Comparison of ENCODE assay signal across 30 mouse cellular contexts in genomic region chr8:35171536-35172310, GRCm38 (mm10).
A peak's percentile ranks its signal among the peaks of the same experiment; 100 is the strongest.
DNase-seq lines count a peak whose midpoint lies in the region; ATAC-seq and TF ChIP-seq lines count a peak whose summit lies in the region.
"Had no signal": no experiment of that assay in that cellular context is flagged by ENCODE, and none has a peak within 500 bp of the region (broad histone marks: within the 10 kb centered on the region; RNA-seq: fewer than 3 reads in every experiment).

No protein-coding gene starts in this region.

- H3K4me2 ChIP-seq in hindbrain, embryonic 13.5 days = no peak overlapping the region
- H3K4me2 ChIP-seq: embryonic facial prominence, embryonic 15.5 days; forebrain, embryonic 13.5 days; heart, embryonic 13.5 days; hindbrain, embryonic 15.5 days; kidney, embryonic 15.5 days; midbrain, embryonic 15.5 days; neural tube, embryonic 15.5 days had no signal

- H3K4me1 ChIP-seq in cerebellum, adult 2 months (ENCODE audit: control insufficient read depth, insufficient read depth, low read length) = peaks cover 12% of the 10 kb centered on the region; the same call in 1 of the 2 replicates
- no peaks in the 10 kb centered on the region for H3K4me1 ChIP-seq in thymus, adult 2 months (replicated peaks; ENCODE audit: control insufficient read depth, insufficient read depth, low read length)
- no peaks in the 10 kb centered on the region for H3K4me1 ChIP-seq in hindbrain, embryonic 13.5 days (replicated peaks)
- H3K4me1 ChIP-seq: embryonic facial prominence, embryonic 10.5 days; embryonic facial prominence, embryonic 15.5 days; forebrain, embryonic 13.5 days; heart, embryonic 13.5 days; hindbrain, embryonic 15.5 days; kidney, embryonic 15.5 days; midbrain, embryonic 15.5 days; neural tube, embryonic 15.5 days had no signal

- H3K27me3 ChIP-seq in cerebellum, adult 2 months (ENCODE audit: control insufficient read depth, insufficient read depth, low read length) = no peaks in the 10 kb centered on the region
- H3K27me3 ChIP-seq in thymus, adult 2 months (ENCODE audit: control insufficient read depth, insufficient read depth, low read length) = no peaks in the 10 kb centered on the region
- no peaks in the 10 kb centered on the region for H3K27me3 ChIP-seq in hindbrain, embryonic 13.5 days
- H3K27me3 ChIP-seq: embryonic facial prominence, embryonic 15.5 days; forebrain, embryonic 13.5 days; heart, embryonic 13.5 days; hindbrain, embryonic 15.5 days; kidney, embryonic 15.5 days; midbrain, embryonic 15.5 days; neural tube, embryonic 15.5 days; Patski had no signal

- no peak overlapping the region for H3K9ac ChIP-seq in hindbrain, embryonic 13.5 days
- H3K9ac ChIP-seq: embryonic facial prominence, embryonic 15.5 days; forebrain, embryonic 13.5 days; heart, embryonic 13.5 days; hindbrain, embryonic 15.5 days; kidney, embryonic 15.5 days; liver, embryonic 14.5 days; midbrain, embryonic 15.5 days; neural tube, embryonic 15.5 days had no signal

- H3K9me3 ChIP-seq in hindbrain, embryonic 13.5 days = no peaks in the 10 kb centered on the region
- H3K9me3 ChIP-seq: embryonic facial prominence, embryonic 10.5 days; embryonic facial prominence, embryonic 15.5 days; forebrain, embryonic 13.5 days; heart, embryonic 13.5 days; hindbrain, embryonic 15.5 days; kidney, embryonic 15.5 days; midbrain, embryonic 15.5 days; neural tube, embryonic 15.5 days had no signal

- no peak for ATAC-seq in hindbrain, embryonic 13.5 days (ENCODE audit: low FRiP score)
- ATAC-seq: forebrain, embryonic 13.5 days; midbrain, embryonic 15.5 days; Patski had no signal

- no peaks in the 10 kb centered on the region for H3K36me3 ChIP-seq in thymus, adult 2 months (ENCODE audit: control insufficient read depth, insufficient read depth, low read length)
- no peaks in the 10 kb centered on the region for H3K36me3 ChIP-seq in hindbrain, embryonic 13.5 days
- H3K36me3 ChIP-seq: embryonic facial prominence, embryonic 10.5 days; embryonic facial prominence, embryonic 15.5 days; heart, embryonic 13.5 days; hindbrain, embryonic 15.5 days; kidney, embryonic 15.5 days; midbrain, embryonic 15.5 days; neural tube, embryonic 15.5 days had no signal

- peak in 1 of 2 experiments; percentile 18 for DNase-seq in layer of hippocampus, adult 2 months (ENCODE audit: low spot score in 2 of 2)
- no peak for DNase-seq in layer of hippocampus, adult 9-11 months
- DNase-seq in cerebellum, adult 2 months = peak; percentile 59 to 81
- DNase-seq in cerebellum, postnatal 14 days = peak; percentile 68 to 74
- DNase-seq in thymus, adult 2 months = no peak
- no peak for DNase-seq in layer of hippocampus, postnatal 36 days
- DNase-seq: adrenal gland, postnatal 10 days; gastrocnemius, postnatal 25 days; heart, postnatal 10 days; kidney, adult 18-20 months; kidney, postnatal 25 days; liver; lung, adult 2 months; lung, postnatal 10 days; retina, postnatal 1 day; spleen, adult 18-20 months; thymus, adult 18-20 months; thymus, postnatal 36 days had no signal

- TF ChIP-seq POLR2A in cerebellum, adult 2 months (IDR thresholded peaks at IDR 0.05; ENCODE audit: borderline replicate concordance, insufficient read depth, low read length) = no peak
- TF ChIP-seq POLR2A in thymus, adult 2 months (IDR thresholded peaks at IDR 0.05; ENCODE audit: control insufficient read depth, extremely low read depth, insufficient read depth, low read length, poor library complexity) = no peak

- WGBS in cerebellum, adult 2 months = 15% methylated on average over 13 of the region's 13 CpGs
- 94% methylated on average over 13 of the region's 13 CpGs for WGBS in thymus, adult 2 months
- WGBS in hindbrain, embryonic 13.5 days = 88% methylated on average over 13 of the region's 13 CpGs

- peak overlapping the region; percentile 72 for H3K27ac ChIP-seq in layer of hippocampus, adult 2 months
- H3K27ac ChIP-seq in cerebellum, adult 2 months (ENCODE audit: insufficient read depth, low read length) = peak overlapping the region; percentile 82
- no peak overlapping the region for H3K27ac ChIP-seq in thymus, adult 2 months (ENCODE audit: control insufficient read depth, insufficient read depth, low read length)
- H3K27ac ChIP-seq in hindbrain, embryonic 13.5 days = no peak overlapping the region
- H3K27ac ChIP-seq: embryonic facial prominence, embryonic 10.5 days; embryonic facial prominence, embryonic 15.5 days; forebrain, embryonic 13.5 days; heart, embryonic 13.5 days; hindbrain, embryonic 15.5 days; kidney, embryonic 15.5 days; liver, embryonic 14.5 days; macrophage; midbrain, embryonic 15.5 days; neural tube, embryonic 15.5 days had no signal

- TF ChIP-seq CTCF in layer of hippocampus, adult 2 months (conservative IDR thresholded peaks at IDR 0.05) = no peak
- TF ChIP-seq CTCF in cerebellum, adult 2 months (IDR thresholded peaks at IDR 0.05; ENCODE audit: borderline replicate concordance, insufficient read depth, low read depth, low read length) = no peak
- TF ChIP-seq CTCF in thymus, adult 2 months (IDR thresholded peaks at IDR 0.05; ENCODE audit: borderline replicate concordance, control insufficient read depth, extremely low read depth, insufficient read depth, low read length, poor library complexity) = no peak

- no peak overlapping the region for H3K4me3 ChIP-seq in layer of hippocampus, adult 2 months
- H3K4me3 ChIP-seq in cerebellum, adult 2 months (replicated peaks; ENCODE audit: insufficient read depth, low read depth, low read length) = no peak overlapping the region
- H3K4me3 ChIP-seq in thymus, adult 2 months (ENCODE audit: control insufficient read depth, insufficient read depth, low read length) = no peak overlapping the region
- no peak overlapping the region for H3K4me3 ChIP-seq in hindbrain, embryonic 13.5 days
- H3K4me3 ChIP-seq: embryonic facial prominence, embryonic 10.5 days; embryonic facial prominence, embryonic 15.5 days; forebrain, embryonic 13.5 days; heart, embryonic 13.5 days; hindbrain, embryonic 15.5 days; kidney, embryonic 15.5 days; midbrain, embryonic 15.5 days; neural tube, embryonic 15.5 days had no signal

Comparison
In these comparisons a context has a peak if more than half of its experiments do, and no peak if none do; other contexts are left out.
1. DNase-seq: peak in cerebellum, adult 2 months (2 of 2) and cerebellum, postnatal 14 days (2 of 2); none in layer of hippocampus, adult 9-11 months (single experiment), thymus, adult 2 months (single experiment) and layer of hippocampus, postnatal 36 days (0 of 2).
2. H3K27ac ChIP-seq: peak in layer of hippocampus, adult 2 months (single experiment) and cerebellum, adult 2 months (single experiment); none in thymus, adult 2 months (single experiment) and hindbrain, embryonic 13.5 days (single experiment).